Mouse (Mus musculus) frontal cortex, adult 2 months (tissue): ENCODE results near the gene Zfp94. TPM values are rescaled to one million over a fixed set of nuclear protein-coding genes. Genes with fewer than 3 reads are reported as not detected.
"Not testable (repeated sequence)": the region's sequence is repeated elsewhere in the genome, so short reads cannot be mapped to it uniquely, and the experiment has no call there.

ENCODE experiments used
- DNase-seq, 2 experiments: peaks; one replicate each; pipeline ENCODE4 v3.0.0; 2022; ENCODE audit warnings: low spot score in 1 of 2; ENCODE audit errors: extremely low spot score in 1 of 2
- polyA plus RNA-seq: library from polyadenylated mRNA; depleted of rRNA; stranded (reverse); fragments of >200 nt; gene quantifications from 2 replicates; pipeline ENCODE4 v1.2.3, GENCODE M21; 2012; rRNA removed

The Zfp94 gene
- polyA plus RNA-seq, 1 experiment = 20.3 TPM

GRCm38 (mm10) chr7:24280031-24280857 is 36.2 kb downstream of the Zfp94 start:
- no peak for DNase-seq

GRCm38 (mm10) chr7:24278771-24279170 is 37.7 kb downstream of the Zfp94 start:
- DNase-seq = not testable (repeated sequence)

DNA sequence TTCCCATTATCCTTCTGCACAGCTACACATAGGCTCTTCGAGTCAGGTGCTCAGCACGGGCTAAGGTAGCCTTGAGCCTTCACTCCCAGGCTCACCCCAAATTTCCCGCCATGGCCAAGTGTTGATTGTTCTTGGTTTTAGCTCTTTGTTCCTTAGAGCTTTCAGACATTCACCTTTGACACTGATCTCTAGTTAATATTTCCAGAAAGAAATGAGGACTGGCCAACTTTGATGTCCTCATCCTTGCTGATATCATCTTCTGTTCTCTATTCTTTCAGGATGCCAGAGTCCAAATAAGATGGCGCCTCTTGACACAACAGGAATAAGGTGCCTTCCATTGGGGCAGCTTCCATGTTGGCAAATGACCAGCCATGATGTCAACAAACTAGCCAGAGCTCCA is 42.0 kb downstream of the Zfp94 start:
- no peak for DNase-seq

GRCm38 (mm10) chr7:24271191-24271590 is 45.3 kb downstream of the Zfp94 start:
- no peak for DNase-seq

GRCm38 (mm10) chr7:24270288-24270672 is 46.2 kb downstream of the Zfp94 start, which contains the start of gene Zfp93:
Gene Zfp93 (plus strand): TSS chr7:24270420.
- peak; percentile 75 to 92 for DNase-seq

GRCm38 (mm10) chr7:24269667-24270287 is 46.7 kb downstream of the Zfp94 start:
- DNase-seq = no peak

GRCm38 (mm10) chr7:24269256-24269655 is 47.2 kb downstream of the Zfp94 start:
- no peak for DNase-seq

DNA sequence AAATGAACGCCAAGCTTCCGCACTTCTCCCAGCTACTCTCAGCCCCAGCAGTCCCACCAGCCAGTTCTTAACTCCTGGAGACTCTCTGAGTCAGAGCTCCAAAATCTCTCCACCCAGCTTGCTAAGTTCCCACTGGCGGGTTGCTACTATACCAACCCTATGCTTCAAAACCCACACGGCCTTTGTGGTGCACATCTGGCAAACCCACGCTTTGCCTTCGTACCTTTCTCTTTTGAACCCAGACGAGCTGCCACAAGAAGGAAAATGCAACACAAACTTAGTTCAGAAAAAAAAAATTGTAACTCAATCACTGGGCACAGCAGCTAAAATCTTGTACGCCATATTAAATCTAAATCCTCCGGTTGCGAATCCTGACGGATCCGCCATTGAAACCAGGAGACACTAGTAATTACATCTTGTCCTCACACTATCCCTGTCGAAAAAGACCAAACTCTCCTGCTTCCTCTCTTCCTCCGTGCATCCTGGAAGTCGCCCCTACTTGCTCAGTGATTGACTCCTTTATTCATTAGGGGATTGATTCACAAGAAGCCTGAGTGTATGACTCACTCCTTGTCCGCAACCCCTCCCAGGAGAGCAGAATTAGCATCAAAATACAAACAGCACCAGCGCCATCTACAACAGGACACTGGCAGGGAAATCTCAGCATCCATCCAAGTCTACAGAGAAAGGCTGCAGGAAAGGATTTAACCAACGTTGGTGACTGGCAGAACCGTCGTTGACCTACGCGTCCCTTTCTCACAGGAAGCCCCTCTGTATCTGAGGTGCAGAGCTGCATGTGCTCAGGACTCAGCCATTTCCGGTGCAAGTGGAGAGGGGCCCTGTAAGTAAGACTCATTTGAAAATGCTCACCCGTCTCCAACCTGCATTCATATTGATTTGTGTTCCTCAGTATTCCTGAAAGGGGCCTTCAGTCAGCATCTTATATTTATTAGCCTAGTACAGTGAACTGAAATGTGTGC is 48.0 kb downstream of the Zfp94 start:
- peak in 1 of 2 experiments; percentile 27 for DNase-seq

GRCm38 (mm10) chr7:24260000-24260312 is 56.5 kb downstream of the Zfp94 start:
- no peak for DNase-seq

DNA sequence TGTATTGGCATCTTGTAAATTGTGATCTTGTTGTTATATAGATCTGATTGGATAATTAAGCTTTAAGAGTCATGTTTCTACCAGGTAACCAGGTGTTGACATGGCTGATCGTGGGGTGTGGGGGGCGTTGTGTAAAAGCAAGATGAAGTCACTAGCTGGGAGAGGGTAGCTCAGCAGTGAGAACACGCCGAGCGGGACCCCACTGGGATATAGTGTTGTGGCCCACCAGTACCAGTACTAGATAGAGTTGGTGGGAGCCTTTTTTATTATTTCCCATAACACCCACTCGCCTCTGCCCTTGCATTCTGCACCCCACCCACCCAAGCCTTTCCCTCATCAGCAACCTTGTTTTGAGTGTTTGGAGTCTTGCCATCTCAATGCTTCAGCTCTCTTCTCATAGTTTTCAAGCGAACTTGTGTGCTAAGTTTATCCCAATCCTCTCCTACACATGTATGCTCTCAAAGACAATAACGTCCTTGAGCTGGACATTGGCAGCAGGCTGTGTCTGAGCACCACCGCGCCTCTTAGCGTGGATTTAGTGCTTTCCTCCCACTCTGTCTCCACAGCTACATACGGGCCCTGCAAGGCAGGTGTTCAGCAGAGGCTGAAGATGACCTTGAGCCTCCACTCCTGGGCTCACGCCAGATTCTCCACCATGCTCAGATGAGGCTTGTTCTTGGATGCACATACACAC is 57.0 kb downstream of the Zfp94 start:
- no peak for DNase-seq

DNA sequence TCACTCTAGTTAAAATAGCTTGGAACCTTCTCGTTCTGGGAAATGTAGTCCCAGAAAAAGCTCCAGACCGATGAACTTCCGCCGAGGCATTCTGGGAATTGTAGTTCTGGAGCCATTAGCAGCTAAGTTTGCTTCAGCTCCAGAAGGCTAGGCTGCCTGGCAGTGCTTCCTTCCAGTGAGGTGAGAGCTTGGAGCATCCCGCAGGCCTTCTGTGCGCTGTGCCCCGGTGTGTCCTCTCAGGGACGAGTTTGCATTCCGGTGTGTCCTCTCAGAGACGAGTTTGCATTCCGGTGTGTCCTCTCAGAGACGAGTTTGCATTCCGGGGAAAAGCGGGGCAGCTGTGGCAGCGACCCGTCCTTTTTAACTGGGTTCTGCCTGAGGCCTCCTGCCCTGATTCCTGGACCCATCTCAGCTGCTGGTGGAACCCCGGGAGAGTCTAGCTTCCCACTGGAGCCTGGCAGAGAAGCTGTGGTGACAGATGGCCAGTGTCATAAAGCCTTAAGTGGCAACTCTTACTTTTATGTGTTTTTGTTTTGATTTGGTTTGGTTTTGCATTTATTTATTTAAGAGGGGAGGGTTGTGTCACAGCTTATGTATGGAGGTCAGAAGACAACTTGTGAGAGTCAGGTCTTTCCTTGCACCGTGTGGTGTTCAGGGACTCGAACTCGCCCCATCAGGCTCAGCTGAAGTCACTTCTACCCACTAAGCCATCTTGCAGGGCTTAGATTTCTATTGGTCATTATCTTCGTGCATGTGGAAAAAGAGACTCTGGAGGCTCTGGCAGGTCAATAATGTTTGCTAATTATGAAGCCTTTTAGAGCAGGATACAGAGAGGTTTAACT is 61.6 kb downstream of the Zfp94 start, which contains the start of gene Zfp108:
Gene Zfp108 (plus strand): TSS at position 162 of the 842 bp plus-strand sequence.
- peak; percentile 92 to 94 for DNase-seq

DNA sequence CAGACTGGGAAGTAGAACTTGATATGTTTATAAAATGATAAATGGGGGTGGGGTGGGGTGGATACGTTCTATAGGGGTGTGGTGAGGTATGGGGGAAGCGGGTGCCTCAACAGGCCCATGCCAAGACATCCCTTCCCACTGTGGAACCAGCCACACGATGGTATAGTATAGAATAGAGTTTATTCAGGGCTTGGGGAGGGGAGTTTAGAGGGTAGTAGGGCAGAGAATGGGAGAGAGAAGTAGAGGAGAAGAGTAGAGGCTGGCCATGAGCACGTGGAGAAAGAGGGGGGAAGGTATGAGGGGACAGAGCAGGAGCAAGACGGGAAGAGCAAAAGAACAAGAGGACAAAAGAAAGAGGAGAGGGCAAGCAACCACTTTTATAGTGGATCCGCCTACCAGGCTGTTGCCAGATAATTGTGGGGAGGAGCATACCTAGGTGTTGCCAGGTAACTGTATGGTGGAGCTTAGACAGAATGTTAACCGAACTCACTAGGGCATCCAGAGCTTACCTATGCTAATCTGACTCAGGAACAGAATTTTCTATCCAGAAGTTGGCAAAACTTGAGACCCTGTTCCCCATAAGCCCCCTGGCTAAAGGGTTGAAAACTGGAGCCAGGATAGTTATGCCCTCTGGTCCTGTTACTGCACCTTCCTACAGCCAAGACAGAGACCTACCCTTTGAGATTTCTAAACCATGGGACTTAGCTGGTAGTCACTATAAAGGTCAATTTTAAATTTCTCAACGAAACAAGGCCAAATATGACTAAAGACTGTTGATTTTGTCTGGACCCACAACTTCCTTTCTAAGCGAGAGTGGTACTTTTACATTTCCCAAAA is 62.5 kb downstream of the Zfp94 start:
- DNase-seq = no peak

Other genes with a start within 250 kb of the Zfp94 start
- 33.3 and 35.1 TPM in 2 replicates for gene Zfp180, start 234.7 kb downstream of the Zfp94 start, polyA plus RNA-seq
- gene Zfp112, start 204.4 kb downstream of the Zfp94 start, polyA plus RNA-seq = 8.2 and 9.4 TPM in 2 replicates
- 17.5 and 18.6 TPM in 2 replicates for gene Zfp235, start 182.5 kb downstream of the Zfp94 start, polyA plus RNA-seq
- gene Zfp114, start 141.6 kb downstream of the Zfp94 start, polyA plus RNA-seq = 1.8 and 1.9 TPM in 2 replicates
- 3.9 and 4.4 TPM in 2 replicates for gene Zfp111, start 105.2 kb downstream of the Zfp94 start, polyA plus RNA-seq
- 4.4 and 4.5 TPM in 2 replicates for gene Zfp109, start 79.1 kb downstream of the Zfp94 start, polyA plus RNA-seq
- 4.7 and 5.7 TPM in 2 replicates for gene Zfp108, start 61.9 kb downstream of the Zfp94 start, polyA plus RNA-seq
- 8.7 and 9.0 TPM in 2 replicates for gene Zfp93, start 46.2 kb downstream of the Zfp94 start, polyA plus RNA-seq
- 27.5 and 28.7 TPM in 2 replicates for gene Zfp61, start 15.4 kb downstream of the Zfp94 start, polyA plus RNA-seq
- gene Tescl, start 17.3 kb upstream of the Zfp94 start, polyA plus RNA-seq = not detected in 2 replicates
- gene Lypd5, start 32.5 kb upstream of the Zfp94 start, polyA plus RNA-seq = 0.04 TPM in 1 of 2 replicates, not detected in the other
- 2.4 and 3.0 TPM in 2 replicates for gene Kcnn4, start 53.6 kb upstream of the Zfp94 start, polyA plus RNA-seq
- 78.1 and 90.1 TPM in 2 replicates for gene Smg9, start 83.0 kb upstream of the Zfp94 start, polyA plus RNA-seq
- gene Irgc1, start 135.6 kb upstream of the Zfp94 start, polyA plus RNA-seq = 0.68 and 0.76 TPM in 2 replicates
- 1.1 and 1.8 TPM in 2 replicates for gene Plaur, start 145.8 kb upstream of the Zfp94 start, polyA plus RNA-seq
- 225 and 258 TPM in 2 replicates for gene Cadm4, start 165.4 kb upstream of the Zfp94 start, polyA plus RNA-seq
- 82.8 and 84.1 TPM in 2 replicates for gene Zfp428, start 190.3 kb upstream of the Zfp94 start, polyA plus RNA-seq
- not detected in 2 replicates for gene AC161166.1, start 195.8 kb upstream of the Zfp94 start, polyA plus RNA-seq
- gene Irgq, start 214.0 kb upstream of the Zfp94 start, polyA plus RNA-seq = 46.3 and 46.7 TPM in 2 replicates
- not detected in 2 replicates for gene Pinlyp, start 229.5 kb upstream of the Zfp94 start, polyA plus RNA-seq
- 48.8 and 49.0 TPM in 2 replicates for gene Xrcc1, start 229.6 kb upstream of the Zfp94 start, polyA plus RNA-seq